Mouse (Mus musculus): Measurements from ENCODE around the gene Snap91.

Gene Snap91

GRCm38 (mm10) chr9:86810696-86811232 lies 69.7 kb downstream of the Snap91 start:
- DNase-seq, result no peak

GRCm38 (mm10) chr9:86810213-86810612 lies 70.2 kb downstream of the Snap91 start:
- no peak for DNase-seq

GRCm38 (mm10) chr9:86800600-86801163 lies 79.8 kb downstream of the Snap91 start:
- no peak for DNase-seq

- DNase-seq, result no peak
These were observed 81.4 kb downstream of the Snap91 start for GRCm38 (mm10) chr9:86799099-86799498.

GRCm38 (mm10) chr9:86798686-86799085 lies 81.8 kb downstream of the Snap91 start:
- DNase-seq, result no peak

GRCm38 (mm10) chr9:86798129-86798528 lies 82.3 kb downstream of the Snap91 start:
- DNase-seq, result no peak

- no peak for DNase-seq
These were observed 82.9 kb downstream of the Snap91 start for GRCm38 (mm10) chr9:86797553-86797952.

GRCm38 (mm10) chr9:86795236-86795635 lies 85.2 kb downstream of the Snap91 start:
- no peak for DNase-seq

GRCm38 (mm10) chr9:86791927-86792326 lies 88.5 kb downstream of the Snap91 start:
- no peak for DNase-seq

- no peak for DNase-seq
These were observed 91.3 kb downstream of the Snap91 start for GRCm38 (mm10) chr9:86789186-86789585.

- no peak for DNase-seq
These were observed 97.6 kb downstream of the Snap91 start for GRCm38 (mm10) chr9:86782836-86783235.

GRCm38 (mm10) chr9:86781426-86781825 lies 99.0 kb downstream of the Snap91 start:
- DNase-seq, result no peak

GRCm38 (mm10) chr9:86778212-86778611 lies 102.2 kb downstream of the Snap91 start:
- DNase-seq, result no peak

GRCm38 (mm10) chr9:86777309-86777708 lies 103.1 kb downstream of the Snap91 start:
- DNase-seq, result peak; percentile 6

- DNase-seq, result no peak
These were observed 105.1 kb downstream of the Snap91 start for GRCm38 (mm10) chr9:86775374-86775773.

- DNase-seq, result no peak
These were observed 106.5 kb downstream of the Snap91 start for GRCm38 (mm10) chr9:86773996-86774395.

- DNase-seq, result no peak
These were observed 107.6 kb downstream of the Snap91 start for GRCm38 (mm10) chr9:86772897-86773296.

GRCm38 (mm10) chr9:86766991-86767390 lies 113.5 kb downstream of the Snap91 start:
- DNase-seq, result no peak

GRCm38 (mm10) chr9:86764002-86764401 lies 116.5 kb downstream of the Snap91 start:
- DNase-seq, result no peak

- no peak for DNase-seq
These were observed 117.7 kb downstream of the Snap91 start for GRCm38 (mm10) chr9:86762477-86763376.

- peak; percentile 39 for DNase-seq
These were observed 134.4 kb downstream of the Snap91 start for GRCm38 (mm10) chr9:86745926-86746581.

GRCm38 (mm10) chr9:86744041-86744440 lies 136.4 kb downstream of the Snap91 start:
- no peak for DNase-seq

Measured in kidney, adult 11 months (tissue).